Mouse (Mus musculus) B cell, adult 62 days (primary cell): Measurements from ENCODE around the gene Dkk3. TPM values are rescaled to one million over a fixed set of nuclear protein-coding genes. Genes with fewer than 3 reads are reported as not detected.

Experiments
- total RNA-seq: library from RNA; stranded (reverse); gene quantifications from 4 replicates; pipeline ENCODE4 v1.2.4, GENCODE M21; 2023

Gene Dkk3
- 0.27 TPM in 1 of 4 replicates, not detected in the others for total RNA-seq

DNA sequence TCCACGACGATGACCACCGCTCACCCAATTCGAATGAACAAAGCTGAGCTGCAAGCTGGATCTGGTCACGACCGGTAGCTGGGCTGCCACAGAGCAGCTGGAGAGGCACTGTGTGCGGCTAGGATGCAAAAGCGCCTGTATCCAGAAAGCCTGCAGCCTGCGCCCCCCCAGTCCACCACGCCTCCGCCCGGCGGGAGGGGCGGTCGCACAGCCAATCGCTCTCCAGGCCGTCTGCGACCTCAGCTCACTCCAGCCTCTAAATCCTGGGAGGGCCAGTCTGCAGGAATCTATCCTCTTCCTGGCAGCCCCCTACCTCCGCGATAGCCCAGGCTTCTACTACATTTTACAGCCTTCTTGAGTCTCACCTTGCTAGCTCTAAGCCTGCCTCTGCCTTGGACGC lies at the start of gene Dkk3:
TSS of gene Dkk3 (minus strand) at position 116 of the 400 bp plus-strand sequence.

Other genes with a start within 250 kb of the Dkk3 start
- 53.0 to 55.4 TPM (median 55.3 TPM) in 4 replicates for gene Usp47, start 135.6 kb downstream of the Dkk3 start, total RNA-seq
- 0.09 to 0.24 TPM in 2 of 4 replicates, not detected in the others for gene Mical2, start 66.8 kb upstream of the Dkk3 start, total RNA-seq